Mouse (Mus musculus): ENCODE results near the gene Usp17la. TPM values are rescaled to one million over a fixed set of nuclear protein-coding genes. Genes with fewer than 3 reads are reported as not detected.

Gene Usp17la
- polyA plus RNA-seq, 1 experiment, result 5.3 TPM

DNA sequence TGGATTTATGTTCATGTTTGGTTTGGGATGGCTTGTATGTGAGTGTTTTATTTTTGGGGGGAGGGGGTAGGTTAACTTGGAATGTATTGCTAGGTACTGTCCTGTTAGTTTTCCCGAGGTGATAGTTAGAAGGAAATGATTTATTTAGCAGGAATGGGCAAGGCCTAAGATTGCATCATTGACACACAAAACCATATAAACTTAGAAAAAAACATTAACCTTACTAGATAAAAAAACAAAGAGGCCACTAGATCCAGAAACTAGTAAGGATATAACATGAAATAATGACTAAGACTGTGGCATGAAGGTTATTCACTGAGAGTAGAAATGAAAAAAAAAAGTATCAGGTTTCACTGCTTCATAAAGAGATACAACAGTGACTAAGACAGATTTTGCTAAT is 874 bp downstream of the Usp17la start:
- peak overlapping the region; percentile 16 for H3K4me3 ChIP-seq
- H3ac ChIP-seq (ENCODE audit: control insufficient read depth, insufficient read length), result no peak overlapping the region
- TF ChIP-seq MYOG (IDR thresholded peaks at IDR 0.05; ENCODE audit: control insufficient read depth in 1 of 3, insufficient read depth in 1 of 3, insufficient read length in 2 of 3, low read depth in 2 of 3), result no peak
- peak; percentile 74 for TF ChIP-seq CEBPB (IDR thresholded peaks at IDR 0.05; ENCODE audit: insufficient read depth, poor library complexity, severe bottlenecking)
- peak overlapping the region; percentile 48 for H3K4me2 ChIP-seq (ENCODE audit: low read depth)
- peaks cover 6% of the 10 kb centered on the region for H3K36me3 ChIP-seq (ENCODE audit: control insufficient read depth, insufficient read depth)
- no peaks in the 10 kb centered on the region for H3K27me3 ChIP-seq (ENCODE audit: control insufficient read depth, insufficient read depth, insufficient read length)
- no peaks in the 10 kb centered on the region for H3K79me2 ChIP-seq (ENCODE audit: control insufficient read depth, insufficient read depth)

DNA sequence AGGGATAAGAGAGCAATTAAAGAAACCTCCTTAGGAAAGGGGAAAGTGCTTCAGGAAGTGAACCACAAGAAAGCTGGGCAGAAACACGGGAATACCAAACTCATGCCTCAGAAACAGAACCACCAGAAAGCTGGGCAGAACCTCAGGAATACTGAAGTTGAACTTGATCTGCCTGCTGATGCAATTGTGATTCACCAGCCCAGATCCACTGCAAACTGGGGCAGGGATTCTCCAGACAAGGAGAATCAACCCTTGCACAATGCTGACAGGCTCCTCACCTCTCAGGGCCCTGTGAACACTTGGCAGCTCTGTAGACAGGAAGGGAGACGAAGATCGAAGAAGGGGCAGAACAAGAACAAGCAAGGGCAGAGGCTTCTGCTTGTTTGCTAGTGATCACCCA is 4.6 kb downstream of the Usp17la start:
- TF ChIP-seq USF1 (IDR thresholded peaks at IDR 0.05; ENCODE audit: low read depth) (no peak), POLR2A (IDR thresholded peaks at IDR 0.05; ENCODE audit: insufficient read length, low read depth) (no peak), E2F4 (IDR thresholded peaks at IDR 0.05; ENCODE audit: insufficient read depth) (no peak), CEBPB (IDR thresholded peaks at IDR 0.05; ENCODE audit: insufficient read depth, poor library complexity, severe bottlenecking) (peak; percentile 82), MYOG (IDR thresholded peaks at IDR 0.05; ENCODE audit: control insufficient read depth in 1 of 3, insufficient read depth in 1 of 3, insufficient read length in 2 of 3, low read depth in 2 of 3) (no peak)
- H3K79me2 ChIP-seq (ENCODE audit: control insufficient read depth, insufficient read depth), result no peaks in the 10 kb centered on the region
- no peak overlapping the region for H3K4me3 ChIP-seq
- H3ac ChIP-seq (ENCODE audit: control insufficient read depth, insufficient read length), result no peak overlapping the region
- peak overlapping the region; percentile 52 for H3K4me2 ChIP-seq (ENCODE audit: low read depth)
- no peaks in the 10 kb centered on the region for H3K27me3 ChIP-seq (ENCODE audit: control insufficient read depth, insufficient read depth, insufficient read length)
- H3K36me3 ChIP-seq (ENCODE audit: control insufficient read depth, insufficient read depth), result peaks cover 6% of the 10 kb centered on the region

- H3K27me3 ChIP-seq (ENCODE audit: control insufficient read depth, insufficient read depth, insufficient read length), result no peaks in the 10 kb centered on the region
- H3K4me3 ChIP-seq, result no peak within 1 kb of the TSS
- TF ChIP-seq SRF (IDR thresholded peaks at IDR 0.05; ENCODE audit: control insufficient read depth, insufficient read length, low read depth), result no peak
- TF ChIP-seq MAX (IDR thresholded peaks at IDR 0.05; ENCODE audit: low read depth), result no peak
- TF ChIP-seq CEBPB (IDR thresholded peaks at IDR 0.05; ENCODE audit: insufficient read depth, poor library complexity, severe bottlenecking), result no peak
- no peak for TF ChIP-seq MYOG (IDR thresholded peaks at IDR 0.05; ENCODE audit: control insufficient read depth in 1 of 3, insufficient read depth in 1 of 3, insufficient read length in 2 of 3, low read depth in 2 of 3)
- TF ChIP-seq POLR2AphosphoS2 (IDR thresholded peaks at IDR 0.05; ENCODE audit: insufficient read length, low read depth), result no peak
- no peak for TF ChIP-seq REST (IDR thresholded peaks at IDR 0.05; ENCODE audit: insufficient read depth, insufficient read length)
- no peak within 1 kb of the TSS for H3ac ChIP-seq (ENCODE audit: control insufficient read depth, insufficient read length)
- H3K4me2 ChIP-seq (ENCODE audit: low read depth), result no peak within 1 kb of the TSS
- no peaks in the 10 kb centered on the region for H3K36me3 ChIP-seq (ENCODE audit: control insufficient read depth, insufficient read depth)
- no peaks in the 10 kb centered on the region for H3K79me2 ChIP-seq (ENCODE audit: control insufficient read depth, insufficient read depth)
These were observed 20.9 kb downstream of the Usp17la start, which contains the start of gene Olfr665 for GRCm38 (mm10) chr7:104877731-104878130. Gene Olfr665, plus strand, starts transcription at chr7:104878031.

- Histone ChIP-seq H3K4me3 (no peak within 1 kb of the TSS), H3K4me2 (ENCODE audit: low read depth) (no peak within 1 kb of the TSS), H3K27me3 (ENCODE audit: control insufficient read depth, insufficient read depth, insufficient read length) (no peaks in the 10 kb centered on the region), H3ac (ENCODE audit: control insufficient read depth, insufficient read length) (no peak within 1 kb of the TSS), H3K36me3 (ENCODE audit: control insufficient read depth, insufficient read depth) (no peaks in the 10 kb centered on the region), H3K79me2 (ENCODE audit: control insufficient read depth, insufficient read depth) (no peaks in the 10 kb centered on the region)
- TF ChIP-seq POLR2AphosphoS2 (IDR thresholded peaks at IDR 0.05; ENCODE audit: insufficient read length, low read depth), result no peak
- TF ChIP-seq USF1 (IDR thresholded peaks at IDR 0.05; ENCODE audit: low read depth), result no peak
- no peak for TF ChIP-seq POLR2A (IDR thresholded peaks at IDR 0.05; ENCODE audit: insufficient read length, low read depth)
- TF ChIP-seq TCF12 (IDR thresholded peaks at IDR 0.05; ENCODE audit: insufficient read depth, poor library complexity, severe bottlenecking), result no peak
- TF ChIP-seq TCF3 (IDR thresholded peaks at IDR 0.05; ENCODE audit: insufficient read length, low read depth), result no peak
These were observed 39.0 kb downstream of the Usp17la start, which contains the start of gene Olfr666 for GRCm38 (mm10) chr7:104895852-104896251. Gene Olfr666, minus strand, starts transcription at chr7:104895952.

Other genes starting within 250 kb of the Usp17la start
- gene Olfr656, start 243.1 kb upstream of the Usp17la start, polyA plus RNA-seq (2012; fragmentation: generic; extraction: Trizol), result not detected
- not detected for gene Olfr657, start 232.2 kb upstream of the Usp17la start, polyA plus RNA-seq (2012; fragmentation: generic; extraction: Trizol)
- gene Olfr658, start 209.7 kb upstream of the Usp17la start, polyA plus RNA-seq (2012; fragmentation: generic; extraction: Trizol), result not detected
- not detected for gene Olfr659, start 190.3 kb upstream of the Usp17la start, polyA plus RNA-seq (2012; fragmentation: generic; extraction: Trizol)
- gene Olfr661, start 170.5 kb upstream of the Usp17la start, polyA plus RNA-seq (2012; fragmentation: generic; extraction: Trizol), result not detected
- 0.56 TPM for gene Usp17le, start 79.5 kb upstream of the Usp17la start, polyA plus RNA-seq (2012; fragmentation: generic; extraction: Trizol)
- gene Usp17lb, start 14.4 kb upstream of the Usp17la start, polyA plus RNA-seq (2012; fragmentation: generic; extraction: Trizol), result 0.20 TPM
- gene Olfr665, start 21.0 kb downstream of the Usp17la start, polyA plus RNA-seq (2012; fragmentation: generic; extraction: Trizol), result not detected
- not detected for gene Olfr666, start 38.9 kb downstream of the Usp17la start, polyA plus RNA-seq (2012; fragmentation: generic; extraction: Trizol)
- not detected for gene Olfr667, start 64.5 kb downstream of the Usp17la start, polyA plus RNA-seq (2012; fragmentation: generic; extraction: Trizol)
- not detected for gene Olfr668, start 71.0 kb downstream of the Usp17la start, polyA plus RNA-seq (2012; fragmentation: generic; extraction: Trizol)
- not detected for gene Olfr669, start 77.2 kb downstream of the Usp17la start, polyA plus RNA-seq (2012; fragmentation: generic; extraction: Trizol)
- not detected for gene Olfr670, start 105.6 kb downstream of the Usp17la start, polyA plus RNA-seq (2012; fragmentation: generic; extraction: Trizol)
- not detected for gene Olfr671, start 122.1 kb downstream of the Usp17la start, polyA plus RNA-seq (2012; fragmentation: generic; extraction: Trizol)
- gene Olfr672, start 145.0 kb downstream of the Usp17la start, polyA plus RNA-seq (2012; fragmentation: generic; extraction: Trizol), result not detected
- not detected for gene Olfr675, start 171.5 kb downstream of the Usp17la start, polyA plus RNA-seq (2012; fragmentation: generic; extraction: Trizol)
- not detected for gene Olfr676, start 175.7 kb downstream of the Usp17la start, polyA plus RNA-seq (2012; fragmentation: generic; extraction: Trizol)
- gene Olfr677, start 194.4 kb downstream of the Usp17la start, polyA plus RNA-seq (2012; fragmentation: generic; extraction: Trizol), result not detected
- gene Olfr678, start 207.5 kb downstream of the Usp17la start, polyA plus RNA-seq (2012; fragmentation: generic; extraction: Trizol), result not detected
- gene Olfr679, start 224.2 kb downstream of the Usp17la start, polyA plus RNA-seq (2012; fragmentation: generic; extraction: Trizol), result not detected
- not detected for gene Olfr680-ps1, start 235.8 kb downstream of the Usp17la start, polyA plus RNA-seq (2012; fragmentation: generic; extraction: Trizol)